Mouse (Mus musculus) CH12.LX (cell line): ENCODE measurements around the gene Pomt2.

ENCODE experiments used
- CTCF ChIP-seq, 2 experiments: IDR thresholded peaks in 1 of 2; conservative IDR thresholded peaks in 1 of 2; 2 replicates each; pipeline ENCODE4 v1.5.1; 2011 to 2012; ENCODE audit warnings: low read depth in 2 of 2, low read length in 2 of 2, improper control_type of control experiment in 1 of 2, inconsistent platforms in 1 of 2, mild to moderate bottlenecking in 1 of 2, moderate library complexity in 1 of 2
- E2F4 ChIP-seq: IDR thresholded peaks from 2 replicates; pipeline ENCODE4 v1.6.1; 2011; ENCODE audit warnings: low read depth, low read length, improper control_type of control experiment; ENCODE audit not compliant: insufficient replicate concordance
- EP300 ChIP-seq: IDR thresholded peaks from 2 replicates; pipeline ENCODE4 v1.6.1; 2011; ENCODE audit warnings: low read length, improper control_type of control experiment
- GABPA ChIP-seq: IDR thresholded peaks from 2 replicates; pipeline ENCODE4 v1.6.1; 2012; ENCODE audit warnings: low read depth, low read length, improper control_type of control experiment, inconsistent platforms; ENCODE audit not compliant: insufficient replicate concordance
- MAFK ChIP-seq: IDR thresholded peaks from 2 replicates; pipeline ENCODE4 v1.6.1; 2011; ENCODE audit warnings: low read length, improper control_type of control experiment; ENCODE audit not compliant: insufficient replicate concordance
- MAX ChIP-seq: IDR thresholded peaks from 2 replicates; pipeline ENCODE4 v1.6.1; 2011; ENCODE audit warnings: low read length, improper control_type of control experiment
- MXI1 ChIP-seq: IDR thresholded peaks from 2 replicates; pipeline ENCODE4 v1.6.1; 2011; ENCODE audit warnings: mild to moderate bottlenecking, low read depth, low read length, improper control_type of control experiment
- NRF1 ChIP-seq: IDR thresholded peaks from 2 replicates; pipeline ENCODE4 v1.6.1; 2014; ENCODE audit warnings: low read depth, mild to moderate bottlenecking, inconsistent platforms, low read length, improper control_type of control experiment, moderate library complexity
- PAX5 ChIP-seq: IDR thresholded peaks from 2 replicates; pipeline ENCODE4 v1.6.1; 2012; ENCODE audit warnings: low read length, inconsistent platforms, mixed read lengths
- POLR2A ChIP-seq: IDR thresholded peaks from 2 replicates; pipeline ENCODE4 v1.6.1; 2011; ENCODE audit warnings: low read depth, mild to moderate bottlenecking, improper control_type of control experiment, low read length
- POLR2AphosphoS2 ChIP-seq: IDR thresholded peaks from 2 replicates; pipeline ENCODE4 v1.6.1; 2011; ENCODE audit warnings: low read depth, low read length, improper control_type of control experiment
- ZKSCAN1 ChIP-seq: IDR thresholded peaks from 2 replicates; pipeline ENCODE4 v1.6.1; 2012; ENCODE audit warnings: low read depth, inconsistent platforms, low read length, improper control_type of control experiment, borderline replicate concordance

GRCm38 (mm10) chr12:87160815-87161214 lies 13.0 kb upstream of the Pomt2 start:
- TF ChIP-seq NRF1 = no peak
- no peak for TF ChIP-seq CTCF (conservative IDR thresholded peaks at IDR 0.05 in 1 of 2, IDR thresholded peaks at IDR 0.05 in 1 of 2; ENCODE audit: low read depth in 2 of 2, low read length in 2 of 2)
- TF ChIP-seq E2F4 = no peak
- TF ChIP-seq POLR2A = no peak
- no peak for TF ChIP-seq MAFK
- no peak for TF ChIP-seq MXI1
- no peak for TF ChIP-seq MAX
- TF ChIP-seq EP300 = no peak
- TF ChIP-seq POLR2AphosphoS2 = no peak
- TF ChIP-seq PAX5 = no peak
- TF ChIP-seq ZKSCAN1 = no peak
- TF ChIP-seq GABPA = no peak
